ENCODE assay signal across 8 mouse cellular contexts in genomic region chr6:121337770-121338518, GRCm38 (mm10). TPM values are rescaled to one million over a fixed set of nuclear protein-coding genes. Genes with fewer than 3 reads are reported as not detected.
A peak's percentile ranks its signal among the peaks of the same experiment; 100 is the strongest.
DNase-seq lines count a peak whose midpoint lies in the region; ATAC-seq lines count a peak whose summit lies in the region.

No protein-coding gene starts in this region.

- peak; percentile 70 for ATAC-seq in hindbrain, embryonic 15.5 days (ENCODE audit: low FRiP score, low read depth)

- H3K4me2 ChIP-seq in hindbrain, embryonic 15.5 days: no peak overlapping the region

- H3K4me3 ChIP-seq in hindbrain, embryonic 15.5 days: no peak overlapping the region

- no peaks in the 10 kb centered on the region for H3K4me1 ChIP-seq in hindbrain, embryonic 15.5 days (replicated peaks)

- H3K27ac ChIP-seq in hindbrain, embryonic 15.5 days (replicated peaks): no peak overlapping the region

- H3K9me3 ChIP-seq in hindbrain, embryonic 15.5 days: no peaks in the 10 kb centered on the region

- H3K27me3 ChIP-seq in hindbrain, embryonic 15.5 days: 0 out of 2 replicates have a peak, but pooled peaks cover 2% of the 10 kb centered on the region

- H3K36me3 ChIP-seq in hindbrain, embryonic 15.5 days: no peaks in the 10 kb centered on the region

- peak; percentile 93 for DNase-seq in WW6 (ENCODE audit: low read depth, low spot score)
- peak; percentile 87 to 93 for DNase-seq in cerebellum, postnatal 14 days
- DNase-seq in frontal cortex, postnatal 36 days (ENCODE audit: low spot score in 2 of 2): peak; percentile 80 to 86
- peak; percentile 59 to 82 for DNase-seq in layer of hippocampus, postnatal 25 days (ENCODE audit: extremely low spot score in 1 of 2, low spot score in 1 of 2)
- DNase-seq in lung, postnatal 14 days: peak; percentile 77
- peak; percentile 98 for DNase-seq in retina, embryonic 14.5 days (ENCODE audit: low spot score)
- DNase-seq in thymus, postnatal 25 days: peak; percentile 83

- 22% methylated on average over 3 of the region's 3 CpGs for WGBS in hindbrain, embryonic 15.5 days

- H3K9ac ChIP-seq in hindbrain, embryonic 15.5 days: no peak overlapping the region

RNA-seq across cellular contexts. Expression of gene Slc6a12, which starts 4.9 kb away (rescaled TPM):
- polyA plus RNA-seq in hindbrain, embryonic 15.5 days (2015; fragmentation: Nextera tagmentation; extraction: Ambion mirVana): 1.3 and 2.4 TPM in 2 replicates
- total RNA-seq in layer of hippocampus, postnatal 25 days (2021): 1 to 10 TPM; 1.7 TPM

RNA-seq across cellular contexts. Expression of gene Slc6a13, which starts 37.9 kb away (rescaled TPM):
- 49.1 and 62.6 TPM in 2 replicates for polyA plus RNA-seq in hindbrain, embryonic 15.5 days (2015; fragmentation: Nextera tagmentation; extraction: Ambion mirVana)
- 1 to 10 TPM; 7.4 to 8.5 TPM for total RNA-seq in layer of hippocampus, postnatal 25 days (2021)
